Mouse (Mus musculus) G1E (cell line): ENCODE data around the gene Ahsa1.

ENCODE experiments used
- CTCF ChIP-seq: IDR thresholded peaks from 2 replicates; pipeline ENCODE4 v1.5.1; 2012; ENCODE audit warnings: low read depth, low read length, inconsistent platforms, mixed read lengths
- GATA2 ChIP-seq: IDR thresholded peaks from 2 replicates; pipeline ENCODE4 v1.6.1; 2012; ENCODE audit warnings: low read depth, low read length, inconsistent platforms, borderline replicate concordance

DNA sequence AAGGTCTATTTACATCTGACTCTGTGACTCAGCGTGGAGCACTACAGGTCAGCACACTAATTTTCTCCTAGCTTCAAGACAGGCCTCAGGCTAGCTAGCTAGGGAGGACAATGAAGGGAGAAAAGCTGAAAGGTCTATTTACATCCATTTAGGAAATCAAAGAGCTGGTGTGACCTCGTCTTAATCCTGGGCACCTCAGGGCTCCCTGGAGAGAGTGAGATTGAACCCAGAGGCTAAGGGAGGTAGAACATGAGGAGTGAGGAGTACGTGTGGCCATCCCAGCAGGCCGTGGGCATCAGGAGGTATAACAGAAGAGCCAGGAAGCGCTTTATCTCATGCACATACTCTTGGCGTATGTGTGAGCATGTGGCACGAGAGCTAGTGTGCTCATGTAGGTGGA lies 17.4 kb downstream of the Ahsa1 start:
- no peak for TF ChIP-seq GATA2
- no peak for TF ChIP-seq CTCF
